Mouse (Mus musculus) urinary bladder, postnatal 4 days (tissue): ENCODE measurements around the gene Eci3.

Experiments used
- DNase-seq, 2 experiments: peaks; one replicate each; pipeline ENCODE4 v3.0.0; 2021 to 2022; ENCODE audit warnings: low spot score in 2 of 2

The Eci3 gene

DNA sequence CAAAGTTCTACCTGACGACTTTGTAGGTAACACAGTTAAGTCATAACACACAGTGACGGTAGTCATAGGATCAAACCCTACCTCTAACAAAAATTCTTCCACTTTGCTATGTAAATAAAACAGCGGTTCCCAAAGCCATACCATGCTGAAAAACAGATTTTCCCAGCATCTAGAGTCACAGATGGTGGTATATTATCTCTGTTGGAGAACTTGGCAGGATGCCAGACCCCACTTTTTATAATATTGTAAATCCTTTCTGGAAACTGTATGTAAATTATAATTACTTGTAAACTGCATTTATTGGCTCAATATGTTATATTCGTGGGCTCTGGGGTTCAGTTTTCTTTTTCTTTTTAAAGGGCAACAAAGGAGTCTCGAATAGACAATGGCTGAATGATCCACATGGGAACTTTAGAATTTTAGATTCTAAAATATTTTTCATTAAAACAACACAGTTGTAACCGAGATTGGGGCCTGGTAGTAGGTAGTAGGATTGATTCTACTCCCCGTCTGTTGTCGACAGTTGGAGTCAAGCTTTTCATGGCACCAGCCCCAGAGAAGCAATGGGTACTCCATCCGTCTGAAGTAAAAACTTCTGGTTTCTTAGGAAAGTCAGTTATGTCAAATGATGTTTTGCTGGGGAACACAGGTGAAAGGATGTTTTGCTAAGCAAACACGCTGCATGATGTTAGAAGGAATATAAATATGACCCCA lies 28.5 kb downstream of the Eci3 start:
- no peak for DNase-seq

DNA sequence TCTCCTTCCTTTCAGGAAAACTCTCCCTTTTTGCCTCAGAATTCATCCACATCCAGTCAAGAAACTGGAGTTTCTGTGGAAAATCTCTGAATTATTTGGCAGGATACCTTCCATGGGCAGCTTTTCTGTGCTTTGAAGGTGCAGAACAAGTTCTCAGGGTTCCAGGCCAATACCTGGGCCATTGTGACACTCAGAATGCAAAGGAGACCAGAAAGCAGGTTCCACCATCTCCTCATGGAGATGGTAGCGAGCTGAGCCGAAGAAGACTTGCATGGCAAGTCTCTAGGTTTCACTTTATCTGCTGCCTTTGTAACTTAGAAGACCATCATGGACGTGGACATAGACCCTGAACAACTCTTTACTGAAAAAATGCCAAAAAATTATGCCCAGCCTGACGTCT lies 39.4 kb downstream of the Eci3 start, which contains the start of the genes Fam217a and 4933417A18Rik:
Fam217a (minus strand) TSS at position 101 of the 400 bp plus-strand sequence.
4933417A18Rik (plus strand) TSS at position 200 of the 400 bp plus-strand sequence.
- DNase-seq = no peak

- no peak for DNase-seq
Observed at GRCm38 (mm10) chr13:34916520-34917167, 47.0 kb downstream of the Eci3 start.

GRCm38 (mm10) chr13:34914614-34915013 lies 49.0 kb downstream of the Eci3 start:
- no peak for DNase-seq
